Mouse (Mus musculus): ENCODE results near the gene Cdca7l. TPM values are rescaled to one million over a fixed set of nuclear protein-coding genes. Genes with fewer than 3 reads are reported as not detected.

Gene Cdca7l
- polyA plus RNA-seq, 1 experiment from 2014 or later: 26.0 TPM

GRCm38 (mm10) chr12:117809327-117810017 lies 5.4 kb downstream of the Cdca7l start:
- peaks cover 43% of the 10 kb centered on the region for H3K27me3 ChIP-seq
- no peaks in the 10 kb centered on the region for H3K9me3 ChIP-seq
- no peak overlapping the region for H3K4me3 ChIP-seq
- peak overlapping the region; percentile 17 for H3K4me2 ChIP-seq (replicated peaks)
- peak overlapping the region; percentile 35; the same call in 1 of the 2 replicates for H3K27ac ChIP-seq (replicated peaks)
- peaks cover 53% of the 10 kb centered on the region for H3K4me1 ChIP-seq
- no peaks in the 10 kb centered on the region for H3K36me3 ChIP-seq
- 38% methylated on average over 10 of the region's 10 CpGs for WGBS
- no peak overlapping the region for H3K9ac ChIP-seq (replicated peaks)
- peak; percentile 20 for ATAC-seq (ENCODE audit: low FRiP score, low read depth)

- H3K4me2 ChIP-seq (replicated peaks): peak overlapping the region; percentile 17; the same call in 1 of the 2 replicates
- peak; percentile 0; the same call in 1 of the 2 replicates for ATAC-seq (ENCODE audit: low FRiP score, low read depth)
- H3K9ac ChIP-seq (replicated peaks): no peak overlapping the region
- no peaks in the 10 kb centered on the region for H3K36me3 ChIP-seq
- no peak overlapping the region for H3K27ac ChIP-seq (replicated peaks)
- WGBS: 46% methylated on average over 11 of the region's 11 CpGs
- no peak overlapping the region for H3K4me3 ChIP-seq
- peaks cover 43% of the 10 kb centered on the region for H3K27me3 ChIP-seq
- H3K4me1 ChIP-seq: peaks cover 53% of the 10 kb centered on the region
- H3K9me3 ChIP-seq: no peaks in the 10 kb centered on the region
Observed at GRCm38 (mm10) chr12:117810074-117810473, 6.0 kb downstream of the Cdca7l start.

- WGBS: 58% methylated on average over 4 of the region's 4 CpGs
- Histone ChIP-seq H3K9me3 (no peaks in the 10 kb centered on the region), H3K27ac (replicated peaks) (no peak overlapping the region), H3K9ac (replicated peaks) (no peak overlapping the region), H3K27me3 (peaks cover 19% of the 10 kb centered on the region), H3K4me2 (replicated peaks) (no peak overlapping the region), H3K4me1 (no peaks in the 10 kb centered on the region), H3K36me3 (no peaks in the 10 kb centered on the region), H3K4me3 (no peak overlapping the region)
- ATAC-seq (ENCODE audit: low FRiP score, low read depth): peak; percentile 56; the same call in 1 of the 2 replicates
Observed at GRCm38 (mm10) chr12:117820138-117820858, 16.2 kb downstream of the Cdca7l start.

GRCm38 (mm10) chr12:117820859-117821221 lies 16.8 kb downstream of the Cdca7l start:
- ATAC-seq (ENCODE audit: low FRiP score, low read depth): no peak; the same call in 1 of the 2 replicates
- no peak overlapping the region for H3K4me3 ChIP-seq
- no peaks in the 10 kb centered on the region for H3K36me3 ChIP-seq
- no peak overlapping the region for H3K27ac ChIP-seq (replicated peaks)
- H3K4me1 ChIP-seq: no peaks in the 10 kb centered on the region
- H3K4me2 ChIP-seq (replicated peaks): no peak overlapping the region
- H3K9me3 ChIP-seq: no peaks in the 10 kb centered on the region
- H3K9ac ChIP-seq (replicated peaks): no peak overlapping the region
- peaks cover 19% of the 10 kb centered on the region for H3K27me3 ChIP-seq

- Histone ChIP-seq H3K4me3 (no peak overlapping the region), H3K4me1 (no peaks in the 10 kb centered on the region), H3K27ac (replicated peaks) (no peak overlapping the region), H3K27me3 (peaks cover 19% of the 10 kb centered on the region), H3K4me2 (replicated peaks) (no peak overlapping the region), H3K36me3 (no peaks in the 10 kb centered on the region), H3K9me3 (no peaks in the 10 kb centered on the region), H3K9ac (replicated peaks) (no peak overlapping the region)
- ATAC-seq (ENCODE audit: low FRiP score, low read depth): no peak
- 65% methylated on average over 1 of the region's 1 CpGs for WGBS
Observed at GRCm38 (mm10) chr12:117821394-117821793, 17.3 kb downstream of the Cdca7l start.

GRCm38 (mm10) chr12:117828350-117828749 lies 24.3 kb downstream of the Cdca7l start:
- H3K4me1 ChIP-seq: no peaks in the 10 kb centered on the region
- no peak for ATAC-seq (ENCODE audit: low FRiP score, low read depth)
- H3K27ac ChIP-seq (replicated peaks): no peak overlapping the region
- no peaks in the 10 kb centered on the region for H3K9me3 ChIP-seq
- 90% methylated on average over 3 of the region's 3 CpGs for WGBS
- H3K4me3 ChIP-seq: no peak overlapping the region
- H3K9ac ChIP-seq (replicated peaks): no peak overlapping the region
- no peaks in the 10 kb centered on the region for H3K27me3 ChIP-seq
- no peaks in the 10 kb centered on the region for H3K36me3 ChIP-seq
- no peak overlapping the region for H3K4me2 ChIP-seq (replicated peaks)

- Histone ChIP-seq H3K4me1 (no peaks in the 10 kb centered on the region), H3K9me3 (no peaks in the 10 kb centered on the region), H3K27me3 (peaks cover 4% of the 10 kb centered on the region), H3K9ac (replicated peaks) (no peak overlapping the region), H3K4me3 (no peak overlapping the region), H3K27ac (replicated peaks) (no peak overlapping the region), H3K36me3 (no peaks in the 10 kb centered on the region), H3K4me2 (replicated peaks) (no peak overlapping the region)
- WGBS: 78% methylated on average over 8 of the region's 8 CpGs
- no peak for ATAC-seq (ENCODE audit: low FRiP score, low read depth)
Observed at GRCm38 (mm10) chr12:117831351-117831961, 27.4 kb downstream of the Cdca7l start.

- no peaks in the 10 kb centered on the region for H3K4me1 ChIP-seq
- H3K36me3 ChIP-seq: no peaks in the 10 kb centered on the region
- no peak overlapping the region for H3K4me3 ChIP-seq
- ATAC-seq (ENCODE audit: low FRiP score, low read depth): no peak
- no peak overlapping the region for H3K4me2 ChIP-seq (replicated peaks)
- H3K9ac ChIP-seq (replicated peaks): no peak overlapping the region
- no peaks in the 10 kb centered on the region for H3K9me3 ChIP-seq
- no peak overlapping the region for H3K27ac ChIP-seq (replicated peaks)
- peaks cover 5% of the 10 kb centered on the region for H3K27me3 ChIP-seq
- WGBS: 62% methylated on average over 5 of the region's 5 CpGs
Observed at GRCm38 (mm10) chr12:117832190-117832589, 28.1 kb downstream of the Cdca7l start.

- no peaks in the 10 kb centered on the region for H3K4me1 ChIP-seq
- H3K27me3 ChIP-seq: peaks cover 5% of the 10 kb centered on the region
- no peaks in the 10 kb centered on the region for H3K9me3 ChIP-seq
- no peak for ATAC-seq (ENCODE audit: low FRiP score, low read depth)
- no peak overlapping the region for H3K4me3 ChIP-seq
- no peak overlapping the region for H3K27ac ChIP-seq (replicated peaks)
- no peaks in the 10 kb centered on the region for H3K36me3 ChIP-seq
- H3K9ac ChIP-seq (replicated peaks): no peak overlapping the region
- H3K4me2 ChIP-seq (replicated peaks): no peak overlapping the region
- 78% methylated on average over 2 of the region's 2 CpGs for WGBS
Observed at GRCm38 (mm10) chr12:117834652-117835051, 30.6 kb downstream of the Cdca7l start.

- Histone ChIP-seq H3K27ac (replicated peaks) (no peak overlapping the region), H3K4me3 (no peak overlapping the region), H3K4me2 (replicated peaks) (no peak overlapping the region), H3K9me3 (no peaks in the 10 kb centered on the region), H3K36me3 (no peaks in the 10 kb centered on the region), H3K9ac (replicated peaks) (no peak overlapping the region), H3K27me3 (peaks cover 9% of the 10 kb centered on the region), H3K4me1 (no peaks in the 10 kb centered on the region)
- ATAC-seq (ENCODE audit: low FRiP score, low read depth): no peak
- WGBS: 70% methylated on average over 10 of the region's 10 CpGs
Observed at GRCm38 (mm10) chr12:117835371-117835770, 31.3 kb downstream of the Cdca7l start.

GRCm38 (mm10) chr12:117837376-117837775 lies 33.3 kb downstream of the Cdca7l start:
- Histone ChIP-seq H3K4me3 (no peak overlapping the region), H3K36me3 (no peaks in the 10 kb centered on the region), H3K27ac (replicated peaks) (no peak overlapping the region), H3K27me3 (peaks cover 23% of the 10 kb centered on the region), H3K9ac (replicated peaks) (no peak overlapping the region), H3K9me3 (no peaks in the 10 kb centered on the region), H3K4me2 (replicated peaks) (no peak overlapping the region), H3K4me1 (no peaks in the 10 kb centered on the region)
- ATAC-seq (ENCODE audit: low FRiP score, low read depth): no peak
- WGBS: 84% methylated on average over 4 of the region's 4 CpGs

- H3K4me1 ChIP-seq: peaks cover 11% of the 10 kb centered on the region
- H3K4me3 ChIP-seq: no peak overlapping the region
- H3K9ac ChIP-seq (replicated peaks): no peak overlapping the region
- H3K36me3 ChIP-seq: no peaks in the 10 kb centered on the region
- 96% methylated on average over 1 of the region's 1 CpGs for WGBS
- H3K27me3 ChIP-seq: peaks cover 29% of the 10 kb centered on the region
- H3K27ac ChIP-seq (replicated peaks): no peak overlapping the region
- no peaks in the 10 kb centered on the region for H3K9me3 ChIP-seq
- no peak for ATAC-seq (ENCODE audit: low FRiP score, low read depth)
- H3K4me2 ChIP-seq (replicated peaks): no peak overlapping the region
Observed at GRCm38 (mm10) chr12:117840705-117841104, 36.6 kb downstream of the Cdca7l start.
